Mouse (Mus musculus) thymus, postnatal 10 days (tissue): ENCODE results near the gene Gins1.

ENCODE experiments used
- DNase-seq, 2 experiments: peaks; one replicate each; pipeline ENCODE4 v3.0.0; 2021; ENCODE audit warnings: low spot score in 2 of 2

Gene Gins1

GRCm38 (mm10) chr2:150959521-150959920, 54.3 kb downstream of the Gins1 start:
- no peak for DNase-seq

DNA sequence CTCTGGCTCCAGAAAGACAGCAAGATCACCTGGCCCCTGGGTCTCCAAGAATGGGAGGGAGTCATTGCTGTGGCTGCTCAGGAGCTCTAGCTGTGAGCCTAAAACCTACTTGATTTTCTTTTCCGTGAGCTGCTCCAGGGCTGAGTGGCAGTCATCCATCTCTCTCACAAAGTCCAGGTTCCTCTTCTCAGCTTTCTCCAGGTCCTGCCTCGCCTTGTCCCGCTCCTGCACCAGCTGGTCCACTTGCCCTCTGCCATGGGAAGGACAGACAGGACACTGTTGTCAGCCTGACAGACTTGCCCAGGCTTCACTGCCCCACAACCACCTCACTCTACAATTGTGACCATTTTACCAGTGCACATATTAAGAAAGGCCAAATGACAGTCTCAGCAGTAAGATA, 58.0 kb downstream of the Gins1 start:
- DNase-seq = no peak

- no peak for DNase-seq
Observed at GRCm38 (mm10) chr2:150964641-150965040, 59.4 kb downstream of the Gins1 start.

GRCm38 (mm10) chr2:150965951-150966350, 60.8 kb downstream of the Gins1 start:
- no peak for DNase-seq

DNA sequence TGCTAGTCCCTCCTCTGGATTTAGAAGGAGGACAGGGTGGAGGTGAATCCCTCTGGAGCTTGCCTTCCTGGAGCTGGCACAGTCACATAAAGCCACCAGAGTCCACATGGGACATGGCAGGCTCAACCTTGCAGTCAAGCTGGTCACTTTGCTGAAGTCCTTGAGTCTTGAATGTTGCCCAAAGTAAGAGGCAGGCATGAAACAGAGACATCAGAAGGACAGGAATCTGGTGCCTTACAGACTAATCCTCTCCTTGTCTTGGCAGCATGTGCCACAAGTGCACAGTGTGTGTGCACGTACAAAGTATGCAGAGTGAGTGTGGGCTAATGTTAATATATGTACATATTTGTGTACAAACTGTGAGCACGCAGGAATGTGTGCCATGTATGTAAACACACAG, 62.3 kb downstream of the Gins1 start:
- DNase-seq = no peak

DNA sequence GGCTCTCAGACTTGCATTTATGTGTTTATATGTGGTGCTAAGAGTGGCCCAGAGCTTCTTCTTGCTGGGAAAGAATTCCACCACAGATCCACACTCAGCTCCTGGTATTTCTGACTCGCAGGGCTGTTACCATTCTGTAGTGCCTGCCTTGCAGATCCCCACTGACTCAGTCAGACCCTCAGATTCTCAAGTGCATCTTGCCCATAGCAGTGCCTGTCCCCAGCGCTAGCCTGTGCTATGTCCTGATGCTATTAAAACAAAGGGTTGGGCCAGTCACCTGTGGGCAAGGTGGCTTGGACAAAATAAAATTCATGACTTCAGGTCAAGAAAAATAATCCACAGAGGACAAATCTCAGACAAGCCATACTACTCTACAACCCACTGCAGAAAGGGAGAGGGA, 64.0 kb downstream of the Gins1 start:
- no peak for DNase-seq

DNA sequence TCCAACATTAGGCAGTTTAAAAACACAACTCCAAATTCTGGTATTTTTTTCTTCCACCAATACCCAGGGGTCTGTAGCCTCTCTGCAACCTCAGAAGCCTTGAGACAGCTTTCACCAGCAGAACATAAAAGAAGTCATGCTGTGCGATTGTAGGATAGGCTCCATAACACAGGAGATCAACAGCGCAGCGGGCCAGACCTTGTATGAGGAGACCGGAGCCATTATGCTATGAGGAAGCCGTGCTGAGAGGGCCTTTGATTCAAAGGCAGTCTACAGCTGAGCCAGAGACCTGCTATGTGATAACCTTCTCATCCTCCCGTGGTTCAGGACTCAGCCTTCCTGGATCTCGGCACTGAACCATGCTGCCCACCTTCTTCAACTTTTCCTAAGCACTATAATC, 66.7 kb downstream of the Gins1 start:
- no peak for DNase-seq

GRCm38 (mm10) chr2:150972681-150973080, 67.5 kb downstream of the Gins1 start:
- DNase-seq = no peak

DNA sequence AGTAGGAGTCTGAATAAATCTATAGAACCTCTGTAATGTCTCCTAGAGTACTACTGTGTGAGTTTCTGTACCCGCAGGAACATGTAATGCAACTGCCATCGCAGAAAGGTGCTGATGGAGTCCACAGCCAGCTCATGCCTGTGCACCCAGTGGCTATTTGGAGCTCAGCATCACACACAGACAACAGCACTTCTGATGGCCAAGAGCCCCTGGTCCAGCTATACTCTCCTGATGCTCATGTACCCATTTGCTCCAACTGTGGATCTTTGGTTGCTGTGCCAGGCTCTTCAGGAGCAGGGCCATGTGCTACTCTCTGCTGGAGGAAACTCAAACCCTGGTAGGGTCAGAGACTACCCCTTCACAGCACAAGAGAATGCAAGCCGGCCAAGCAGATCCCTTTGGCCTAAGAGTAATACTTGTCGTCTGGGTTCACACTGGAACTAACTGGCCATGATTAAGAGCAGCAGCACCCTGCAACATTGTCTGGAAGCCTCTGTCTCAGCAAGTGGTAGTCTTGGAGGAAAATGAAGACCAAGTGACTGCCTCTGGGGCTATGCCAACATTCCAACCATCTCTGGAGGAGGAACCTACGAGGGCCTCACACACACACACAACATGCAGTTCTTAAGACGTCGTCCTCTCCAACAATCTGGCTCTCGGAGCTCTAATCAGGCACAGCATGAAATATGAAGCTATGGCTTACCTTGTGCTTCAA, 68.4 kb downstream of the Gins1 start:
- DNase-seq = no peak

- DNase-seq = no peak
Observed at GRCm38 (mm10) chr2:150976871-150977270, 71.7 kb downstream of the Gins1 start.

DNA sequence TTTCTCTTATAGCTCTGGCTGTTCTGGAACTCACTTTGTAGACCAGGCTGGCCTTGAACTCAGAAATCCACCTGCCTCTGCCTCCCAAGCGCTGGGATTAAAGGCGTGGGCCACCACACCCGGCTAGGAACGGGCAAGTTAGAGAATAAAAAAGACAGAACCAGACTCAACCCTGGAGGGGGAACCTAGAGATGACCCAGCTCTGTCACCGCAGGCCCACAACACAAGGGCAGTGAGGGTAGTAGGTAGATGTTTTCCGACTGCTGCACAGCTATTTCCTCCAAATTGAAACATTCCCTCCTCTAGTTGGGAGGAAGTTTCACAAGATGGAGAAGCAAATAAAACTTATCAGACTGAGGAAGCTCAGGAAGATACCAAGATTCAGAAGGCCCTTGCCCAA, 72.5 kb downstream of the Gins1 start:
- no peak for DNase-seq

DNA sequence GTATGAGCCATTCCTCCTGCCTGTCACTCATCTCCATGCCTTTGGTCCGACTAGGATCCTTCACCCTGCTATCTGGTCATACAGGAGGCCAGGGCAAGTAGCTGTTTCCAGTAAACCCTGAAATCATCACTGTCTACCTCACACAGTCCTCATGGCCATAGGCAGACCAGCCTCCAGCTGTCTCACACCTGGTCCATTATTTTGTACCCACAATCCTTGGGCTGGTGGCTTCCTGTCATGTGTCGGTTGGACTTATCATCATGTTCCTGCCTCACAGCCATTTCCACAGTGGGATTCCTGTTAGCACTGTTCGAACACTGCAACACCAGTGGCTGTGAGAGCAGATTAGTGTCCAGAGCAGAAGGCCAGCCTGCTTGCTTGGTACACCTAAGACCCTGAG, 73.6 kb downstream of the Gins1 start:
- DNase-seq = no peak

- DNase-seq = no peak
Observed at GRCm38 (mm10) chr2:150979861-150980620, 74.8 kb downstream of the Gins1 start.
